Mouse (Mus musculus) cerebellum, adult 9-10 months (tissue): Measurements from ENCODE around the gene Atxn7.
"Not testable (repeated sequence)": the region's sequence is repeated elsewhere in the genome, so short reads cannot be mapped to it uniquely, and the experiment has no call there.

Source experiments
- DNase-seq: peaks from one replicate; pipeline ENCODE4 v3.0.0; 2022

The Atxn7 gene

GRCm38 (mm10) chr14:13961401-13962112 lies at the start of gene Atxn7, which contains the start of gene Thoc7:
Gene Atxn7, plus strand, starts transcription at chr14:13961440.
Gene Thoc7, minus strand, starts transcription at chr14:13961852.
- peak; percentile 58 for DNase-seq

GRCm38 (mm10) chr14:13914387-13915082 lies 46.7 kb upstream of the Atxn7 start, which contains the start of gene Gm281:
Gene Gm281, minus strand, starts transcription at chr14:13914478.
- no peak for DNase-seq

- no peak for DNase-seq
Observed at GRCm38 (mm10) chr14:13915207-13915606, 46.0 kb upstream of the Atxn7 start.

GRCm38 (mm10) chr14:13917208-13917607 lies 44.0 kb upstream of the Atxn7 start:
- no peak for DNase-seq

- peak; percentile 73 for DNase-seq
Observed at GRCm38 (mm10) chr14:13917630-13918029, 43.6 kb upstream of the Atxn7 start.

GRCm38 (mm10) chr14:13933290-13934051 lies 27.8 kb upstream of the Atxn7 start:
- no peak for DNase-seq

GRCm38 (mm10) chr14:13934052-13934371 lies 27.2 kb upstream of the Atxn7 start:
- DNase-seq: no peak

- DNase-seq: no peak
Observed at GRCm38 (mm10) chr14:13944686-13945085, 16.6 kb upstream of the Atxn7 start.

GRCm38 (mm10) chr14:13948345-13948744 lies 12.9 kb upstream of the Atxn7 start:
- DNase-seq: no peak

- DNase-seq: no peak
Observed at GRCm38 (mm10) chr14:13950401-13950800, 10.8 kb upstream of the Atxn7 start.

GRCm38 (mm10) chr14:13952151-13952550 lies 9.1 kb upstream of the Atxn7 start:
- not testable (repeated sequence) for DNase-seq

GRCm38 (mm10) chr14:13960079-13960478 lies 1.2 kb upstream of the Atxn7 start:
- DNase-seq: peak; percentile 46

GRCm38 (mm10) chr14:13960482-13961325 lies 536 bp upstream of the Atxn7 start:
- peak; percentile 58 for DNase-seq

GRCm38 (mm10) chr14:13962476-13962875 lies 1.2 kb downstream of the Atxn7 start:
- DNase-seq: no peak

- no peak for DNase-seq
Observed at GRCm38 (mm10) chr14:13963527-13963926, 2.3 kb downstream of the Atxn7 start.

- DNase-seq: no peak
Observed at GRCm38 (mm10) chr14:13967607-13968006, 6.4 kb downstream of the Atxn7 start.

GRCm38 (mm10) chr14:13968476-13968875 lies 7.2 kb downstream of the Atxn7 start:
- DNase-seq: no peak

- no peak for DNase-seq
Observed at GRCm38 (mm10) chr14:13970513-13970912, 9.3 kb downstream of the Atxn7 start.

GRCm38 (mm10) chr14:13971644-13972234 lies 10.5 kb downstream of the Atxn7 start:
- DNase-seq: no peak

GRCm38 (mm10) chr14:13977498-13977897 lies 16.3 kb downstream of the Atxn7 start:
- no peak for DNase-seq

GRCm38 (mm10) chr14:13981286-13981685 lies 20.0 kb downstream of the Atxn7 start:
- peak; percentile 53 for DNase-seq

GRCm38 (mm10) chr14:13982174-13982573 lies 20.9 kb downstream of the Atxn7 start:
- no peak for DNase-seq
